Mouse (Mus musculus): ENCODE data around the gene Lepr. TPM values are rescaled to one million over a fixed set of nuclear protein-coding genes. Genes with fewer than 3 reads are reported as not detected.
"Not testable (repeated sequence)": the region's sequence is repeated elsewhere in the genome, so short reads cannot be mapped to it uniquely, and the experiment has no call there.

The Lepr gene
- polyA plus RNA-seq, 1 experiment from 2014 or later: 3.7 TPM

DNA sequence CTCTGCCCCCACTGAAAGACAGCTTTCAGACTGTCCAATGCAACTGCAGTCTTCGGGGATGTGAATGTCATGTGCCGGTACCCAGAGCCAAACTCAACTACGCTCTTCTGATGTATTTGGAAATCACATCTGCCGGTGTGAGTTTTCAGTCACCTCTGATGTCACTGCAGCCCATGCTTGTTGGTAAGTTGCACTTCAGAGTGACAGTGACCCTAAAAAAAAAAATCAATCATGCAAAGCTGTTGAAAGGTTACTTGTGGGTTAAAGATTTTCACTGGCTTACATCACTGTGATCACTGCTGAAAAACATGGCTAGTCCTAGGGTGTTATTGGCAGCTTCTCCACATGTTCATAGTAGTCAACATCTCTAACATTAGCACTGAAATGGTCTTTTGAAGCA, 28.3 kb downstream of the Lepr start:
- WGBS: 96% methylated on average over 4 of the region's 4 CpGs
- H3K4me1 ChIP-seq (ENCODE audit: control insufficient read depth, insufficient read depth, low read length): no peaks in the 10 kb centered on the region
- H3K36me3 ChIP-seq (ENCODE audit: control insufficient read depth, insufficient read depth, low read length): no peaks in the 10 kb centered on the region
- no peak overlapping the region for H3K4me2 ChIP-seq (replicated peaks; ENCODE audit: low read depth, low read length)
- H3K9ac ChIP-seq (ENCODE audit: low read depth, low read length): no peak overlapping the region
- H3K27me3 ChIP-seq (ENCODE audit: control insufficient read depth, insufficient read depth, low read length): no peaks in the 10 kb centered on the region
- no peak for ATAC-seq (ENCODE audit: low FRiP score, low TSS enrichment)
- no peak overlapping the region for H3K27ac ChIP-seq (ENCODE audit: low read depth, low read length)
- H3K4me3 ChIP-seq (ENCODE audit: low read length): no peak overlapping the region
- no peaks in the 10 kb centered on the region for H3K9me3 ChIP-seq (ENCODE audit: control insufficient read depth, low read length)

DNA sequence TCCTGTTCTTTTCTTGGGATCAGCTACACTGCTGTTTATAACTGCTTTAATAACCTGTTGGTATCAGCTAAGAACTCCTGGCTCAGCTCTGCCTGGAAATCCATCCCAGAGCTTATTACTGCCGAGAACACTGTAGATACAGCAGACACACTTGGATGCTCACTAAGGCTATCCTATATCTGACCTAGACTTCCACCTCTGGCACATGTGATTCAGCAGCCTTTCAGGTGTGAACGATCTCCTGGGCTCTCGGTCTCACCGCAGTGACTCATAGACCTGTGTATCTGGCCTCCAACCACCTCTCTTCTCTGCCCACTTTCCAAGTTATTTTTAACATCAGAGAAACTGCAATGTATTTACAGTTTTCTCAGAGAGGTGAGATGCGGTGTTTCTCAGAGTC, 43.3 kb downstream of the Lepr start:
- no peaks in the 10 kb centered on the region for H3K9me3 ChIP-seq (ENCODE audit: control insufficient read depth, low read length)
- H3K9ac ChIP-seq (ENCODE audit: low read depth, low read length): no peak overlapping the region
- 49% methylated on average over 5 of the region's 5 CpGs for WGBS
- H3K27ac ChIP-seq (ENCODE audit: low read depth, low read length): no peak overlapping the region
- no peak overlapping the region for H3K4me3 ChIP-seq (ENCODE audit: low read length)
- H3K4me1 ChIP-seq (ENCODE audit: control insufficient read depth, insufficient read depth, low read length): no peaks in the 10 kb centered on the region
- H3K27me3 ChIP-seq (ENCODE audit: control insufficient read depth, insufficient read depth, low read length): no peaks in the 10 kb centered on the region
- ATAC-seq (ENCODE audit: low FRiP score, low TSS enrichment): peak; percentile 66; the same call in 1 of the 2 replicates
- H3K36me3 ChIP-seq (ENCODE audit: control insufficient read depth, insufficient read depth, low read length): no peaks in the 10 kb centered on the region
- H3K4me2 ChIP-seq (replicated peaks; ENCODE audit: low read depth, low read length): no peak overlapping the region

DNA sequence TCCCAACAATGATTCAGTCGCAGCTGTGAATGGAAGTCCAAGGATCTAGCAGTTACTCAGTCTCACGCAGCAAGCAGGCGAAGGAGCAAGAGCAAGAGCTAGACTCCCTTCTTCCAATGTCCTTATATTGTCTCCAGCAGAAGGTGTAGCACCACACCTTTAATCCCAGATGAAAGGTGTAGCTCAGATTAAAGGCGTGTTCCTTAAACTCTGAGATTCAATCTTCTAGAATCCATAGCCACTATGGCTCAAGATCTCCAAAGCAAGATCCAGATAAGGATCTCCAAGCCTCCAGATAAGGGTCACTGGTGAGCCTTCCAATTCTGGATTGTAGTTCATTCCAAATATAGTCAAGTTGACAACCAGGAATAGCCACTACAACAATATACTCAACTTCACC, 126.7 kb downstream of the Lepr start, which contains the start of gene B020004J07Rik:
Gene B020004J07Rik (minus strand): TSS at position 101 of the 400 bp plus-strand sequence.
- H3K27me3 ChIP-seq (ENCODE audit: control insufficient read depth, insufficient read depth, low read length); H3K27ac ChIP-seq (ENCODE audit: low read depth, low read length); H3K9ac ChIP-seq (ENCODE audit: low read depth, low read length); ATAC-seq (ENCODE audit: low FRiP score, low TSS enrichment); H3K4me3 ChIP-seq (ENCODE audit: low read length); H3K36me3 ChIP-seq (ENCODE audit: control insufficient read depth, insufficient read depth, low read length); H3K4me2 ChIP-seq (replicated peaks; ENCODE audit: low read depth, low read length); H3K9me3 ChIP-seq (ENCODE audit: control insufficient read depth, low read length); H3K4me1 ChIP-seq (ENCODE audit: control insufficient read depth, insufficient read depth, low read length): not testable (repeated sequence)
- WGBS: 96% methylated on average over 4 of the region's 4 CpGs

DNA sequence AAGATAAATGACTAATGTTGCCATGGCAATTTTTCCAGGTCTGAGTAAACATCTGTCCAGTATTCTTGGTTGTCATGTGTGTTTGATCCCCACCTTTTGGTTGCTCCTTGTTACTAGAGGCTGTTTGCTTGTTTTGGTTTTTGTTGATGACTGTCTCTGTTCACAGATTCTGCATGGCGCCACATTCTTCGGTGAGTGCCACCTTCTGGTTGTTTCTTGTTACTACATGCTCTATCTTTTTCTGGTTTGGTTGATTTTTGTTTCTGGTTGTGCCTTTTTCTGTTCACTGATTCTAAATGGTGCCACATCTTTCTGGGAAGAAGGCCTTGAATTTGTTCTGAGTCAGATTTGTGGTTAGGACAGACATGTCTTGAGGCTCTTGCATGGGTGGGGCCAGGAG, 133.7 kb downstream of the Lepr start:
- H3K9me3 ChIP-seq (ENCODE audit: control insufficient read depth, low read length): peaks cover 11% of the 10 kb centered on the region
- no peak overlapping the region for H3K9ac ChIP-seq (ENCODE audit: low read depth, low read length)
- H3K27me3 ChIP-seq (ENCODE audit: control insufficient read depth, insufficient read depth, low read length): no peaks in the 10 kb centered on the region
- H3K27ac ChIP-seq (ENCODE audit: low read depth, low read length): no peak overlapping the region
- no peaks in the 10 kb centered on the region for H3K4me1 ChIP-seq (ENCODE audit: control insufficient read depth, insufficient read depth, low read length)
- no peak overlapping the region for H3K4me2 ChIP-seq (replicated peaks; ENCODE audit: low read depth, low read length)
- 72% methylated on average over 2 of the region's 2 CpGs for WGBS
- H3K4me3 ChIP-seq (ENCODE audit: low read length): no peak overlapping the region
- H3K36me3 ChIP-seq (ENCODE audit: control insufficient read depth, insufficient read depth, low read length): no peaks in the 10 kb centered on the region
- no peak for ATAC-seq (ENCODE audit: low FRiP score, low TSS enrichment)

DNA sequence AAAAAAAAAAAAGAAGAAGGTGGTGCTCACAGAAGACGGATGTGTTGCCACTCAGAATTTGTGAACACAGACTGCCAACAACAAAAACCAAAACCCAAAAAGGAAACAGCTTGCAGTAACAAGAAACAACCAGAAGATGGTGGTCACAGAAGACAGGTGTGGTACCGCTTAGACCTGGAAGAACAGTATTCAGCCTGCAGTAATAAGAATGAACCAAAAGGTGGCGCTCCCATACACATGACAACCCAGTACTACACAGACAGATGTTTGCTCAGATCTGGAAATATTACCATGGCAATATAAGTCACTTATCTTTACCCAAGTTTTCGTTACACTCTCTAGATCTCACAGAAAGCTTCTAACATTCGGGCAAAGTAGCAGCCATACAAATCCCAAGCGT, 143.7 kb downstream of the Lepr start:
- Histone ChIP-seq H3K4me2 (replicated peaks; ENCODE audit: low read depth, low read length) (no peak overlapping the region), H3K9me3 (ENCODE audit: control insufficient read depth, low read length) (no peaks in the 10 kb centered on the region), H3K27ac (ENCODE audit: low read depth, low read length) (no peak overlapping the region), H3K27me3 (ENCODE audit: control insufficient read depth, insufficient read depth, low read length) (no peaks in the 10 kb centered on the region), H3K9ac (ENCODE audit: low read depth, low read length) (no peak overlapping the region), H3K4me3 (ENCODE audit: low read length) (no peak overlapping the region), H3K4me1 (ENCODE audit: control insufficient read depth, insufficient read depth, low read length) (no peaks in the 10 kb centered on the region), H3K36me3 (ENCODE audit: control insufficient read depth, insufficient read depth, low read length) (no peaks in the 10 kb centered on the region)
- ATAC-seq (ENCODE audit: low FRiP score, low TSS enrichment): 0 out of 2 replicates have a peak, but pooled peaks have one; percentile 55
- 44% methylated on average over 6 of the region's 6 CpGs for WGBS

DNA sequence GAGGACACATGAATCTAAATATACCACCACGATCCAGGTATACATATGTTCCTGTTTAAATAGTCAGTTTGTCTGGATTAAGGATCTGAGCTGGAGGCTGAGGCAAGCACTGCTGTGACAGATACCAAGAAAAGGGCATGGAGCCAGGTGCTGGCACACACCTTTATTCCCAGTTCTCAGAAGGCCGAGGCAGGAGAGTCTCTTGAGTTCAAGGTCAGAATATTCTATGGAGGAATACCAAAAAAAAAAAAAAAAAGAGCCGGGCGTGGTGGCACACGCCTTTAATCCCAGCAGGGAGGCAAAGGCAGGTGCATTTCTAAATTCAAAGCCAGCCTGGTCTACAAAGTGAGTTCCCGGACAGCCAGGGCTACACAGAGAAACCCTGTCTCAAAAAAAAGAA, 145.1 kb downstream of the Lepr start:
- no peak overlapping the region for H3K4me2 ChIP-seq (replicated peaks; ENCODE audit: low read depth, low read length)
- no peaks in the 10 kb centered on the region for H3K9me3 ChIP-seq (ENCODE audit: control insufficient read depth, low read length)
- H3K27me3 ChIP-seq (ENCODE audit: control insufficient read depth, insufficient read depth, low read length): no peaks in the 10 kb centered on the region
- no peak overlapping the region for H3K4me3 ChIP-seq (ENCODE audit: low read length)
- no peak overlapping the region for H3K27ac ChIP-seq (ENCODE audit: low read depth, low read length)
- WGBS: 85% methylated on average over 5 of the region's 6 CpGs
- ATAC-seq (ENCODE audit: low FRiP score, low TSS enrichment): no peak
- no peaks in the 10 kb centered on the region for H3K4me1 ChIP-seq (ENCODE audit: control insufficient read depth, insufficient read depth, low read length)
- no peak overlapping the region for H3K9ac ChIP-seq (ENCODE audit: low read depth, low read length)
- H3K36me3 ChIP-seq (ENCODE audit: control insufficient read depth, insufficient read depth, low read length): no peaks in the 10 kb centered on the region

Other genes starting within 250 kb of the Lepr start
- gene Dnajc6, start 220.8 kb upstream of the Lepr start, polyA plus RNA-seq (2014; fragmentation: Nextera tagmentation; extraction: Ambion mirVana): 0.30 and 0.74 TPM in 2 replicates
- gene Leprot, start 69.7 kb upstream of the Lepr start, polyA plus RNA-seq (2014; fragmentation: Nextera tagmentation; extraction: Ambion mirVana): 71.4 and 84.2 TPM in 2 replicates
- not detected in 2 replicates for gene B020004J07Rik, start 126.6 kb downstream of the Lepr start, polyA plus RNA-seq (2014; fragmentation: Nextera tagmentation; extraction: Ambion mirVana)
- gene C130073F10Rik, start 176.4 kb downstream of the Lepr start, polyA plus RNA-seq (2014; fragmentation: Nextera tagmentation; extraction: Ambion mirVana): not detected in 2 replicates
- gene Gm12800, start 191.7 kb downstream of the Lepr start, polyA plus RNA-seq (2014; fragmentation: Nextera tagmentation; extraction: Ambion mirVana): not detected in 2 replicates
- not detected in 2 replicates for gene Gm12794, start 223.0 kb downstream of the Lepr start, polyA plus RNA-seq (2014; fragmentation: Nextera tagmentation; extraction: Ambion mirVana)